Mouse (Mus musculus): ENCODE results near the gene Osbpl11.

- TF ChIP-seq POLR2A (IDR thresholded peaks at IDR 0.05; ENCODE audit: borderline replicate concordance, control insufficient read depth, low read depth, low read length) (no peak), CTCF (IDR thresholded peaks at IDR 0.05; ENCODE audit: control insufficient read depth, insufficient read depth, low read length) (no peak)
Observed at GRCm38 (mm10) chr16:33159363-33159762, 25.5 kb upstream of the Osbpl11 start.
